Mouse (Mus musculus): ENCODE results near the gene Aspscr1.

DNA sequence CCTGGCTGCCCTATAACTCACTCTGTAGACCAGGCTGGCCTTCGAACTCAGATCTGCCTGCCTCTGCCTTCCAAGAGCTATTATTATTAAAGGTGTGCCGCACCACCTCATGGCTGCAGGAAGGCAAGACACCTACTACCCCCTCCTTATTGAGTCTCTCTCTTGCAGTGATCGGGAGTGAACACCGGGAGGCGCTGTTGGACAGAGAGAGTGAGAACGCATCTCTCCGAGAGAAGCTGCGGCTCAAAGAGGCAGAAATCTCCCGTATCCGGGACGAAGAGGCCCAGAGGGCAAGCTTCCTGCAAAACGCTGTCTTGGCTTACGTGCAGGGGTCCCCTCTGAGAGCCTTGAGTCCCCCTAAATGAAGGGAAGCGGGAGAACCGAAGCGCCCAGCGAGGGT is 47.7 kb downstream of the Aspscr1 start:
- peak; percentile 59 for TF ChIP-seq CTCF (IDR thresholded peaks at IDR 0.05; ENCODE audit: low read depth, low read length)
- no peak for TF ChIP-seq GATA1 (IDR thresholded peaks at IDR 0.05; ENCODE audit: borderline replicate concordance, low read length)
- no peak for TF ChIP-seq POLR2AphosphoS5 (IDR thresholded peaks at IDR 0.05; ENCODE audit: insufficient replicate concordance, low read depth, low read length)
- TF ChIP-seq TAL1 (conservative IDR thresholded peaks at IDR 0.05; ENCODE audit: low read depth, low read length): no peak

Measured in G1E (cell line).